Mouse (Mus musculus): ENCODE data around the gene Ephx3.

- TF ChIP-seq EP300 (IDR thresholded peaks at IDR 0.05; ENCODE audit: low read depth) (no peak), CTCF (IDR thresholded peaks at IDR 0.05; ENCODE audit: low read depth) (no peak)
These were observed 6.3 kb downstream of the Ephx3 start for GRCm38 (mm10) chr17:32183017-32183416.
